Mouse (Mus musculus): ENCODE measurements around the gene Rere.

GRCm38 (mm10) chr4:150307226-150307625, 25.8 kb downstream of the Rere start:
- TF ChIP-seq CTCF (IDR thresholded peaks at IDR 0.05; ENCODE audit: low read depth) (no peak), EP300 (optimal IDR thresholded peaks at IDR 0.05) (no peak)
